Mouse (Mus musculus): Measurements from ENCODE around the gene Alkbh4.
"Not testable (repeated sequence)": the region's sequence is repeated elsewhere in the genome, so short reads cannot be mapped to it uniquely, and the experiment has no call there.

The Alkbh4 gene

DNA sequence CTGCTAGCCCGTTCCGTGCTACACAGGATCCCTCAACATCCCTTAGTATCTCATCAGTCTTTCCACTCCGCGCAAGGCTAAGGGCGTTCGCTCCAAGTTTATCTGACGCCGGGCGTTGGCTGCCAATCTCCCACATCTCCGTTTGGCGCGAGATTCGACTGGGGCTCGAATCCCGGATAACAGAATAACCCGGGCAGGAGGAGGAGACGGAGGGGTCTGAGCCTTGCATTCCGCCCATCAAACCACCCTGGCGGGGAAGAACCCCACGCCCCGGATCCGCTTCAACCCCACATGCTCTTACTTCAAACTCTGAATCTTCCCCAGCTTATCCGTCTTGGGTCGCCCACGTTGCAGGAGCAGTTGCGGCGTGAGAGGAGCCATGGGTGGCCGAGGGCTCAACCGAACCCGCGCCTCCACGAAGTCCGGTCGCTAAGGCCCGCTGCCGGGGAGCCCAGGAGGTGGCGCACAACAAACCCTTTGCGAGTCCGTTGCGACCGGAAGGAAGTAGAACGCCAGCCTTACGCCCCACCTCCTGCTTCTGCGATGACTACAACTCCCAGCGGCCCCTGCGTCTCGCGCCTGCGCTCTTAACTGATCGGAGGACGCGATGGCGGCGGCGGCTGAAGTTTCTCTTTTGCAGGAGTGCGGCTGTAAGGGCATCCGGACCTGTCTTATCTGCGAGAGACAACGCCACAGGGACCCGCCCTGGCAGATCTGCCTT lies at the start of gene Alkbh4, which contains the start of gene Lrwd1:
Gene Alkbh4, plus strand, starts transcription at position 576 of the 721 bp plus-strand sequence.
Gene Lrwd1, minus strand, starts transcription at position 504 of the 721 bp plus-strand sequence.
- peak; percentile 95 for DNase-seq

DNA sequence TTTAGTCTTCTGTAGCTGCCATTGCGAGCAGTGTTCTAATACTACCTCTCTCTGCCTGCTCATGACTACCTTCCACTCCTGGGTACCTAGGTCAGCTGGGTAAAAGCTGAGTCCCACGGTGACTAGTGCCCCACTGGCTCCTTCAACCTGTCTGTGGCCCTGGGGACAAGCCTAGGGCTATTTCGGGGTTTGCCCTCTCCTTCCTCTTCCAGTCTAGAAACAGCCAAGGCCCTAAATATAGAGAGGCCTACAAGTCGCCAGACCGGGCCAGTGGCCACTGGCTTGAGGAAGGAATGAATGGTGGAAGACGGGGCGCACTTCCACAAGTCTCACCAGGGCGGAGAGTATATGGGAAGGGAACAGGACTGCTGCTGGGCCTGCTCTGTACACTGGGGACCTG lies 49.7 kb upstream of the Alkbh4 start:
- no peak for DNase-seq

DNA sequence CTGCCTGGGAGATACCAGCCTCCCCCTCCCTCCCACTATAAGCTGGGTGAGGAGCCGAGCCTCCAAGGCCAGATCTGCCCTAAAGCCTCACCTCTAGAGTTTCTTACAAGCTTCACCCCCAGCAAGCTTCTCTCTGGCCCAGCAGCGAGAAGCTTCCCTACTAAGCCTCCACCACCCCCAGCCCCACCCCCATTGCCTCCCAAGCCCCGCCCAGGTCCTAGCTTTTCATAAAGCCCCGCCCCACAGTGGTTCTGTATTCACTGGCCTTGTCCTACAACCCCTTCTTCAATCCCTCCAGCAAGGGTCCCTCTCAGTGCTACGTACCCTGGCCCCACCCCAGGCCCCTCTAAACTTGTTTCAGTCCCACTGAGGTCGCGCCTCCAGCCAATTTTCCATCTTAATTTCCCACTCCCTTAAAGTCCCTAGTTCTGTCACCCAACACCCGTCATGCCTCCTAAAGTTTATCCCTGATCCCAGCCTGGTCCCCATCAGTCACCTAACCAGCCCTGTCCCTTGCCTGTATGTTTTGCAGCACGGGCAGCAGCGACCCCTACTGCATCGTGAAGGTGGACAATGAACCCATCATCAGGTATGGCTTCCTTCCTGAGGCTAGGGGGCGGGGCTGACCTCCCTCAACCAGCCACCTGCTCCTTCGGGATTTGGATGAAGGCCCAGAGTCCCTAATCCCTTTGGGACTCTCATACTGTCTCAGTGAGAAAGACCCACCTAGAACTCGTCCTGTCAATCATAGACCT lies 46.9 kb upstream of the Alkbh4 start:
- DNase-seq = no peak

DNA sequence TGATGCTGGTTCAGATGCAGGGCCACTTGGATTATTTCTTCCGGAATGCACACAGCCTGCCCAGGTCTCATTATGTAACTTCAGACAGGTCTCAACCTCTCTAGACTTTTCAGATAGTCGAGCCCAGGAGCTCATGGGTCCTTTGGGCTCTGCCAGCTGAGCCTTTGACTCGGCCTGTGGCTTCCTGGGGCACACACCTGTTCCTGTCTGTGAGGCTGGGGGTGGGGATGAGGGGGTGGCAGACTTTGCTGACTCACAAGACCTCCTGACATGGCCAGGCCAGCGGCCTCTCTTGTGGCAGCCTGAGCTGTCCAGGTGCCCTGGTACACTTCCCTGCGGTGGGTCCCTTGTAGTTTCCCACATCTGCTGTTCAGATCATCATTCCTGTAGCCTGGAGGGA lies 44.0 kb upstream of the Alkbh4 start:
- DNase-seq = no peak

DNA sequence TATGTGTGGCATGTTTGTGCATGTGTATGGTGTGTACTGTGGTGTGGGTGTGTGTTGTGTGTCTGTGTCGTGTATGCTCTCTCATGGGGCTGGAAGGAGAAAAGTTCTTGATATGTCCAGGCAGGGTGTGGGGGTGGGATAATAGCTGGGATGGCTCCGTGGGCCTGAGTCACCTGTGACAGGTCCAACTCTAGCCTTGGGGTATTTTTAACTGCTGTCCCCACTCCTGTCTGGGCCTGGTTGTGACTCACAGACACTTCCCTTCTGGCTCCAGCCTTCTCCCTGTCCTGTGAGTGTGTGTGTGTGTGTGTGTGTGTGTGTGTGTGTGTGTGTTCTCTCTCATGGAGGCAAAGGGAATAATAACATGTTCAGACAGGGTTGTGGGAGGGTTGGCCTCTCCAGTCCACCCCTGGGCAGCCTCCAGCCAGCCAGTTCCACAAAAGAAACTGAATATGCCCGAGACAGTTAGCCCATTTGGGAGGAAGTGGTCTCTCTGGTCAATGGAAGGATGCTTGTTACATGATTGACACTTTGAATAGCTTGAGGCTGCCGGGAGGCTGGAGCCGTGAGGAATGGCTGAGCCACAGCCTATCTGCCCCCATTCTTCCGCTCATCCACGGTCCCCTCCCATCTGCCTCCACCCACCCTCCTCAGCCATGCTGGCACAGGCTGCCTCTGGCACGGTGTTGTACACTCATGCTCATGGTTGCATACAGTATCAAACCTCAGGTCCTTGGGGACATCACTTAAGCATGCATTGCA lies 41.5 kb upstream of the Alkbh4 start:
- no peak for DNase-seq

DNA sequence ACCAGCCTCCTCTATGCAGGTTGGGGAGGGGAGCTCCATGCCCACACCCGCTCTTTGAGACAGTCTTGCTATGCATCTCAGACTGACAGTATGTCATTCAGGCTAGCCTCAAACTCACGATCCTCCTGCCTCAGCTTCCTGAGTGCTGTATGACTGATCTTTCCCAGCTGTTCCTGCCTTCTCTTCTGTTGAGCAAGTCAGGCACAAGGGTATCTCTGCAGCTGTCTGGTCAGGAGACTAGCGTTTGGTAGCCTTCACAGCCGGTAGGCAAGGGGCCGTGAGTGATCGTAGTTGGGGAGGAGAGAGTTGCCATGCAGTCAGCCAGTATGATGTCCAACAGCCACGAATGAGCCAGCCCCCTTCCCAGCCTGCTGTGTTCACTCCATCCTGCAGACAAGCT lies 40.9 kb upstream of the Alkbh4 start:
- no peak for DNase-seq

DNA sequence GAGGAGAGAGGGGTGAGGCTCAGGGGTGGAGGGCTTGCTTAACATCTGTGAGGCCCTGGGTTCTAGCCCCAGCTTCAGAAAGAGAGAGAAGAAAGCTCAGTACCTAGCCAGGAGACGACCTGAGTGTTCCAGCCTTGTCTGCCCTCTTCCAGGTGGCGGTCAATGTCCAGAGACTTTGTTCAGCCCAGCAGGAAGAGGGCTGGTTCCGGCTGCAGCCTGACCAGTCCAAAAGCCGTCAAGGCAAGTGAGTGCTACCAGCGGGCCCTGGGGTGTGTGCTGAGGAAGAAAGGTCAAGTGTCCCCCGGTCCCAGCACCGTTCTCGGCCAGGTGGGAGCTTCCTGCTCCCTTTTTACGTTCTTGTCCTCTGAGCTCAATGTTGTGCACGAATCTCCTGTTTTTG lies 37.4 kb upstream of the Alkbh4 start:
- DNase-seq = peak; percentile 71

DNA sequence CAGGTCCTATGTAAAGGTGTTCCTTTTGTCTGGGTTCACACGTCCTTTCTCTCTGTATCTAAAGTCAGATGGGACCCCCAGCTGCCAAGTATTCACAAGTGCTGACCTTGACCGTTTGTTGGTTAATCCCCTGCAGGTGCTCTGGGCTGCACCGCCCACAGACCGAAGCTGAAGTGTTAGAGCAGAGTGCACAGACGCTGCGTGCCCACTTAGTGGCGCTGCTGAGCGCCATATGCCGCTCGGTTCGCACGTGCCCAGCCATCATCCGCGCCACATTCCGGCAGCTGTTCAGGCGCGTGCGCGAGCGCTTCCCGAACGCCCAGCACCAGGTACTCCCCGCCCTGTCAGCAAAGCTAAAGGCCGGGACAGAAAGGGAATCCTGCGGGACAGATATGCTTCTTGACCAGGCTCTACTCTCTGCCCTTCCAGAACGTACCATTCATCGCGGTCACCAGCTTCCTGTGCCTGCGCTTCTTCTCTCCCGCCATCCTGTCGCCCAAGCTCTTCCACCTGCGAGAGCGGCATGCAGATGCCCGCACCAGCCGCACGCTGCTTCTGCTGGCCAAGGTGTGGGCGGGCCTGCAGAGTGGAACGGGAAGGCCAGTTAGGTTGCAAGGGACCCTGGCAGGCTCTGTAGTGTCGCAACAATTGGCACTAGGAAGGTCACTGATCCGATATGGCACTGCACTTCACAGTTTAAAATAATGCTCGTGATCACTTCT lies 33.7 kb upstream of the Alkbh4 start:
- DNase-seq = peak; percentile 55

DNA sequence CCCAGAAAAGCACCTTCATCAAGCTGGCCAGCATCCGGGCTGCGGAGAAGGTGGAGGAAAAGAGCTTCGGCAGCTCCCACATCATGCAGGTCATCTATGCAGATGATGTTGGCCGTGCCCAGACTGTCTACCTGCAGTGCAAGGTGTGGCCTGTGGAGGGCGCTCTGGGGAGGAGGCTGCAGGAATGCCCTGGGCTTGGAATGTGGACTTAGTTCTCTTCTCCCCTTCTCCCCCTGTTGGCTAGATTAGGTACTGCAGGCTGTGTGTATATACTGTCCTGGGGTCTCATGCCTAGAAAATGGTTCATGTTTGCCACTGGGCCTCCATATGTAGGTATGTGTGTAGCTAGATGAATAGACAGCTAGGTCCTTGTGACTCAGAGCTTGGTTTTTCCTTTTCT lies 31.4 kb upstream of the Alkbh4 start:
- DNase-seq = no peak

DNA sequence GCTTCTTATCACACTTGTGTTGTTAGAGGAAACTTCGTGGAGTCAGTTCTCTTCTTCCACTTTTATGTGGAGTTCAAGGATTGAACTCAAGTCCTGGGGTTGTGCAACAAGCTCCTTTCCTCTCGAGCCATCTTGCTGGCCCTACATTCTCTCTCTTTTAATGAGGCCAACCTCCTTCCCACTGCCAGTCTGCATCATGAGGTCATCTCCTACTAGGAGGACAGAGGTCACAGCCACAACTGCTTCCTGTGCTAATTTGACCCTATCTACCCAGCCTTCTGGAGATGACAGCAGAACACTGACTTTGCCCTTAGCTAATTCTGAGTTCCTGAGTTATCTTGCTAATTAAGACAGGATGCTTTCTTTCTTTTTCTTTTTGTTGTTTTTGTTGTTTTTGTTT lies 27.5 kb upstream of the Alkbh4 start:
- DNase-seq = no peak

DNA sequence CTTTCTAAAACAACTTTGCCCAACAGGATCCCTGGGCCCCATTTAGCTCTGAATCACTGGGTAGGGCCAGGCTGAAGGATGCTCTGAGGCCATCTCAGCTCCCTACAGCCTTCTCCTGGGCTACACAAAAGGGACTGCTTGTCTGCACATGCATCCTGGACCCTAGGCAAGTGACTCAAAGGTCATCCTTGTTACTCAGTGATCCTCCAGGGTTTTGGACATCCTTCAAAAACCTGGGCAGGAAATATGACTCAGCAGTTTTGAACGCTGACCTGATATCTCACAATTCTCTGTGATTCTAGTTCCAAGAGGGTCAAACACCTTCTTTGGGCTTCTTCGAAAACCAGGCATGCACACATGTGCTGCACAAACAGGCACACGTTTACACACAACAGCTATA lies 26.9 kb upstream of the Alkbh4 start:
- no peak for DNase-seq

DNA sequence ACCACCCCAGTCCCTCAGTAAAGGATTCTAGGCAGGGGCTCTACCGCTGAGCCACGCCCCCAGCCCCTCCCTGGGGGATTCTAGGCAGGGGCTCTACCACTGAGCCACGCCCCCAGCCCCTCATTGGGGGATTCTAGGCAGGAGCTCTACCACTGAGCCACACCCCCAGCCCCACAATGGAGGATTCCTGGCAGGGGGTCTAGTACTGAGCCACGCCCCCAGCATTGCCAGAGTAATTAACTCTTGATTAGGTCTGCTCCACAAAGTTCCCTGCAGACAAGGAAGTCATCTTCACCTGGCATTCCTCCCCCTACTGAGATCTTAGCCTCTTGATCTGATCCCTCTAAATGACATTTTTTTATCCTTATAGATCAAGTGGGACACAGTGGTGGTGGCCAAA lies 22.4 kb upstream of the Alkbh4 start:
- not testable (repeated sequence) for DNase-seq

DNA sequence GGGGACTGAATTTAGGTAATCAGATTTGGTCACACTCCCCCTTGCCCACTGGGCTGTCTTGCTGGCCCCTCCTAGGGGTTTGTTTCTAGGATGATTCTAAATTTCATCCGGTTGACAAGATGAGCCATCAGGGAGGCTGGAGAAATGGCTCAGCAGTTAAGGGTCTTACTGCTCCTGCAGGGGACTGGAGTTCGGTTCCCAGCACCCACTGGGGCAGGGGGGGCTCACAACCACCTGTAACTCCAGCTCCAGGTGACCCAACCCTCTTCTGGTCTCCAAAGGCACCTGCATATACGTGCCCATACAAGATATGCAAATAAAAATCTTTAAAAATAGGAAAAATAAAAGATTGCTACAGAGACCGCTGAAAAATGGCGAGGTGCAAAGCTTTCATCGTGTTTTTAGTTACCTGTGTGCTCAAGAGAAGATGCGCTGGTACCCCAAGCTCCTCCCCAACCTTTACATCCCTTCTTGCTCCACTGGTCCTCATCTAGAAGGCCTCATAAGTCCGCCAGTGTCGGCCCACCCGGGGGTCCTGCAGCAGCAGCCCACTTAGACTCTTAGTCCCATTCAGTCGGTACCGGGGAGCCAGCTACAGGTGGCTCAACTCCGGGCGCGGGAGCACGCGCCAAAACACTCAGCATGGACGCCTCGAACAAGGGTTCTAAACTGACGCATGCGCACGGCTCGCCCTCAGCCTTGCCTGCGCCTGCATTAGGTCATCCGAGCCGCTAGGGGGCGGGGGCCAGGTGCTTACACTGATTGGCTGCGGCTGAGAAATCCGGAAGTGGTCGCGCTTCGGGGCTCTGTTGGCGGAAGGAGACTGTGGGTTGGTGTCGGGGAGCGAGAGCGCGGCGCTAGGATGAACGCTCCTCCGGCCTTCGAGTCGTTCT lies 19.8 kb upstream of the Alkbh4 start, which contains the start of gene Polr2j:
Gene Polr2j, plus strand, starts transcription at position 741 of the 893 bp plus-strand sequence.
- DNase-seq = peak; percentile 94

DNA sequence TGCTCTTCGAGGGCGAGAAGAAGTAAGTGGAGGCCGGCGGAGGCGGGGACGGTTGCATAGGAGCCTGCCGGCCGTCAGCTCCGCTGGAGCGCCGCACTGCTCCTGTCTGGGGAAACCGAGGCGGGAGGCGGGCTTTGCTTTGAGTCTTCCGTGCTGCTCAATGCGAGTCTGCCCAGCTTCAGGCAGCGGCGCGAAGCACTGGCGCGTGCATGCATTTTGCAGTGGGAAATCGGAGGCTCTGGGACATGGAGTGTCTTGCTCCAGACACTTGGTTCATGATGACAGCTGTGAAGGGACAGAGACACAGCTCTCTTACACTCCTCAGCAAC lies 19.2 kb upstream of the Alkbh4 start:
- no peak for DNase-seq

DNA sequence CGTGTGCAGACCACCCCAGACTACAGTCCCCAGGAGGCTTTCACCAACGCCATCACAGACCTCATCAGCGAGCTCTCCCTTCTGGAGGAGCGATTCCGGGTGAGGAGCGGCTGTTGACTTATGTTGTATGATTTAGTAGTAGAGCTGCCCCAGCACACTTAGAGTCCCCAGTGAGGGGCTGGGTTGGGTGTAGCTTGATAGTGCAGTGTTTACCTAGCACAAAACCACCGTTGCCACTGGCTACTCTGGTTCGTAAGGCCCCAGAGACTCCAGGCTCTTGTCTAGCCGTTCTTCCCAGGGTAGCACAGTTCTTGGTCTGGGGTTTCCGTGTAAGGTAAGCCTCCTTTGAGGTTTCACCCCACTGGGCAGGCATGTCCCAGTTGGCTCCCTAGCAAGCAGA lies 13.8 kb upstream of the Alkbh4 start:
- DNase-seq = no peak

DNA sequence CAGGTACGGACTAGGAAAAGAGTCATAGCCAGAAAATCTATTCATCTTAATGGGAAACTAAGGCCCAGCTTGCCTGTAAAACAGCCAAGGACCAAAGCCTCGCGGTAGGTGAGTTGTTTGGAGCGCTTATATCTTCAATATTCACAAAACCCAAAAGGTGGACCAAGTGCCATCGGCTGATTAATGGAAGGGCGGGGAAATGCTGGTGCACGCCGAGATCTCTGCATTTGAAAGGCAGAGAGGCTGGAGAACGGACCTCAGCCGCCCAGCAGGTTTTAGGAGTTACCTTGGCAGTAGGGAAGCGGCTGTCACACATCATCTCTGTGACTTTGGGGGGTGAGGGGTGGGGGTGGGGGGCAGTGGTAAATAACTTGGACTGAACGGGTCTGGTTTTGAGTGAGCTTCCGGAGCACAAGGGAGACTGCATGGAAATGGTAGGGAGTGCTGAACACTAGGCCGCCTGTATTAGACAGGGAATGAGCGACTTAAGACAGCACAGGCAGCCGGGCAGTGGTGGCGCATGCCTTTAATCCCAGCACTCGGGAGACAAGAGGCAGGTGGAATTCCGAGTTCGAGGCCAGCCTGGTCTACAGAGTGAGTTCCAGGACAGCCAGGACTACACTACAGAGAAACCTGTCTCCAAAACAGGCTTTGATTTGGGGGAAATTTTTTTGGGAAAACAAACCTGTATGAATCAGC lies 495 bp downstream of the Alkbh4 start:
- DNase-seq = no peak

DNA sequence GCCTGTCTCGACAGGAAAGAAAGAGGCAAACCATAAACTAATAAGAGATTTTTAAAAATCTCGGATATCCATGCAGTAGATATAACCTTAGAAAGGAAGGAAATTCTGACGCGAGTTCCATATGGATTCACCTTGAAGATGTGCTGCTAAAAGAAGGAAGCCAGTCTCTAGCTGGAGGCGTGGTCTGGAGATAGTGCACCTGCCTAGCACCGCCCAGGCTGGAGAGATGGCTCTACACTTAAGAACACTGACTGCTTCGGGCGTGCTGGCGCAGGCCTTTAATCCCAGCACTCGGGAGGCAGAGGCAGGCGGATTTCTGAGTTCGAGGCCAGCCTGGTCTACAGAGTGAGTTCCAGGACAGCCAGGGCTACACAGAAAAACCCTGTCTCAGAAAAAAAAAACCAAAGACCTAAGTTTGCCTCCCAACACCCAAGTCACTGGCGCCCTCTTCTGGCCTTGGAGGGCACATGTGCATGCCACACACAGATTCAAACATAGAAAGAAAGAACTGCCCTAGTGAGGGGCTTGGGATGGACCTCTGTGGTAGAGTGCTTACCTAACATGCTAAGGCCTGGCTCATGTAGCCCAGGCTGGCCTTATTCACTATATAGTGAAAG lies 1.8 kb downstream of the Alkbh4 start:
- DNase-seq = no peak

DNA sequence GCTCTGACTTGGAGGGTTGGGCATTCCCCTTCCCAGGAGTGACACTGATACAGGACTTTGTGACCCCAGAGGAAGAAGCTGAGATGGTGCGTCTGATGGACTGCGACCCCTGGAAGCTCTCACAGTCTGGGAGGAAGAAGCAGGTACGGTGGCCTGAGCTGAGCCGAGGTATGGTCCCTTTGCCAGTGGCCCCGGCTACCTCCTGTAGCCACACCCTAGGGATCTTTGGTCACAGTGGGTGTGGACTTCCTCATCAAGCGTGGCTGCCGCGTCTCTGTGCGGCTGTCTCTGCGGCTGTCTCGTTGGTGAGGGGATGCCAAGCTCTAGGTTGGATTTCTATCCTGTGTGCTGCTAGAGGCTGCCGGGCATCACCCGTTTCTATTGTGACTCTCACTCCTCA lies 3.4 kb downstream of the Alkbh4 start:
- no peak for DNase-seq

DNA sequence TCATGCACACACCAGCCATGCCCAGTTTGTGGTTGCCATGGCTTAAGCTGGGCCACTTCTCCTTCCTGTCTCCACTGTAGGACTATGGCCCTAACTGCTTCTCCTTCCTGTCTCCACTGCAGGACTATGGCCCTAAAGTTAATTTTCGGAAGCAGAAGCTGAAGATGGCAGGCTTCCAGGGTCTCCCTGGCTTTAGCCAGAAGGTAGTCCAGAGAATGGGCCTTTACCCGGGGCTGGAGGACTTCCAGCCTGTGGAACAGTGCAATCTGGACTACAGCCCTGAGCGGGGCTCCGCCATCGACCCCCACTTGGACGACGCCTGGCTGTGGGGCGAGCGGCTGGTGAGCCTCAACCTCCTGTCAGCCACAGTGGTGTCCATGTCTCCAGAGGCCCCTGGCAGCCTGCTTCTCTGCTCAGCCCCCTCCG lies 4.1 kb downstream of the Alkbh4 start:
- DNase-seq = no peak

DNA sequence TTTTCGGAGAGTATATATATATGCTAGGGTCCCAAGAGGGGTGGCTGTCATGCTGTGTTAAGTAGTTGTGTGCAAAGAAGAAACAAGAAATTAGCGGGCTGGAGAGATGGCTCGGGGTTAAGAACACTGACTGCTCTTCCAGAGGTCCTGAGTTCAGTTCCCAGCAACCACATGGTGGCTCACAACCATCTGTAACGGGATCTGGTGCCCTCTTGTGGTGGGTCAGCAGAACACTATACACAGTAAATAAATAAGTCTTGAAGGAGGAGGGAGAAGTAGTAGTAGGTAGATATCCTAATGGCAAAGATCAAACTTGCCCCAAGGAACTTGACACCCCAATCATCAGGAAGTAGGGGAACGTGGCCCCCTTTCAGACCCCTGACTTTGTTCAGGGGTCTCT lies 6.8 kb downstream of the Alkbh4 start:
- DNase-seq = no peak
